Mouse (Mus musculus) brain, embryonic 18.5 days (tissue): ENCODE measurements around the gene Gm44579.

Experiments used
- DNase-seq: peaks from one replicate; pipeline ENCODE4 v3.0.0-alpha.2; 2012; ENCODE audit warnings: low read depth, low spot score

Gene Gm44579

GRCm38 (mm10) chr15:98220877-98221276 lies at the start of gene Gm44579, which contains the start of gene Olfr287:
TSS of gene Gm44579 (minus strand) at chr15:98220977.
TSS of gene Olfr287 (minus strand) at chr15:98221056.
- no peak for DNase-seq

GRCm38 (mm10) chr15:98257776-98258175 lies 37.0 kb upstream of the Gm44579 start:
- DNase-seq, result no peak

- DNase-seq, result no peak
Observed at GRCm38 (mm10) chr15:98257193-98257592, 36.4 kb upstream of the Gm44579 start, which contains the start of gene H1fnt. TSS of gene H1fnt (minus strand) at chr15:98257293.

GRCm38 (mm10) chr15:98256271-98256670 lies 35.5 kb upstream of the Gm44579 start:
- no peak for DNase-seq

- DNase-seq, result no peak
Observed at GRCm38 (mm10) chr15:98235442-98235841, 14.7 kb upstream of the Gm44579 start.

- DNase-seq, result no peak
Observed at GRCm38 (mm10) chr15:98234350-98234749, 13.6 kb upstream of the Gm44579 start, which contains the start of gene Olfr286. TSS of gene Olfr286 (minus strand) at chr15:98234450.

- DNase-seq, result no peak
Observed at GRCm38 (mm10) chr15:98226096-98226495, 5.3 kb upstream of the Gm44579 start.

GRCm38 (mm10) chr15:98225610-98226009 lies 4.8 kb upstream of the Gm44579 start:
- DNase-seq, result no peak

GRCm38 (mm10) chr15:98222377-98222776 lies 1.6 kb upstream of the Gm44579 start:
- no peak for DNase-seq

- no peak for DNase-seq
Observed at GRCm38 (mm10) chr15:98214130-98214529, 6.6 kb downstream of the Gm44579 start.

- no peak for DNase-seq
Observed at GRCm38 (mm10) chr15:98213336-98213870, 7.4 kb downstream of the Gm44579 start.

- DNase-seq, result no peak
Observed at GRCm38 (mm10) chr15:98209676-98210075, 11.1 kb downstream of the Gm44579 start.

GRCm38 (mm10) chr15:98195442-98195841 lies 25.3 kb downstream of the Gm44579 start, which contains the start of gene Olfr288:
TSS of gene Olfr288 (minus strand) at chr15:98195542.
- DNase-seq, result no peak

- no peak for DNase-seq
Observed at GRCm38 (mm10) chr15:98184456-98184855, 36.3 kb downstream of the Gm44579 start.

- DNase-seq, result no peak
Observed at GRCm38 (mm10) chr15:98181856-98182570, 38.8 kb downstream of the Gm44579 start.

GRCm38 (mm10) chr15:98181132-98181711 lies 39.6 kb downstream of the Gm44579 start:
- DNase-seq, result peak; percentile 80

GRCm38 (mm10) chr15:98180567-98181131 lies 40.1 kb downstream of the Gm44579 start:
- DNase-seq, result no peak

- no peak for DNase-seq
Observed at GRCm38 (mm10) chr15:98177320-98177719, 43.5 kb downstream of the Gm44579 start.

- DNase-seq, result peak; percentile 55
Observed at GRCm38 (mm10) chr15:98173821-98174220, 47.0 kb downstream of the Gm44579 start.

GRCm38 (mm10) chr15:98172113-98172512 lies 48.7 kb downstream of the Gm44579 start:
- DNase-seq, result no peak

- no peak for DNase-seq
Observed at GRCm38 (mm10) chr15:98170917-98171316, 49.9 kb downstream of the Gm44579 start.

- no peak for DNase-seq
Observed at GRCm38 (mm10) chr15:98170365-98170764, 50.4 kb downstream of the Gm44579 start.
